Mouse (Mus musculus) hindbrain, postnatal 0 days (tissue): ENCODE measurements at regions not wholly inside any gene's neighbourhood (a gene's known extent, or its start where the extent isn't known, plus 50 kb on each side); places are given as distances from the start of the nearest gene placed in this dataset.

Source experiments
- ATAC-seq: fragments of 200-750 bp; cut with Nextera tagmentation; 2 replicates; pipeline ENCODE4 v1.8.0; 2017; ENCODE audit warnings: mild to moderate bottlenecking, moderate TSS enrichment, moderate library complexity
- DNase-seq: peaks from one replicate; pipeline ENCODE4 v3.0.0-alpha.2; 2015; ENCODE audit warnings: low spot score
- H3K27ac ChIP-seq: fragments of 300-500 bp; sonication (generic); 2 replicates; pipeline ENCODE4 v1.5.1; 2014; ENCODE audit warnings: mild to moderate bottlenecking
- H3K27me3 ChIP-seq: fragments of 300-500 bp; sonication (generic); 2 replicates; pipeline ENCODE4 v1.6.1; 2014; ENCODE audit warnings: low read length, mixed read lengths; ENCODE audit not compliant: insufficient read depth
- H3K36me3 ChIP-seq: fragments of 300-500 bp; sonication (generic); 2 replicates; pipeline ENCODE4 v1.6.1; 2014; ENCODE audit warnings: low read length, mixed read lengths; ENCODE audit not compliant: insufficient read depth
- H3K4me1 ChIP-seq: fragments of 300-500 bp; sonication (generic); 2 replicates; pipeline ENCODE4 v1.6.1; 2014; ENCODE audit warnings: antibody characterized with exemption, low read length, mixed read lengths; ENCODE audit not compliant: insufficient read depth
- H3K4me2 ChIP-seq: fragments of 300-500 bp; sonication (generic); 2 replicates; pipeline ENCODE4 v1.6.1; 2014; ENCODE audit warnings: low read depth, mild to moderate bottlenecking, low read length, moderate library complexity, mixed read lengths
- H3K4me3 ChIP-seq: fragments of 300-500 bp; sonication (generic); 2 replicates; pipeline ENCODE4 v1.5.1; 2014; ENCODE audit warnings: low read length
- H3K9ac ChIP-seq: fragments of 300-500 bp; sonication (generic); replicated peaks from 2 replicates; pipeline ENCODE4 v1.6.1; 2014; ENCODE audit warnings: mild to moderate bottlenecking, low read length, moderate library complexity, mixed read lengths
- H3K9me3 ChIP-seq: fragments of 300-500 bp; sonication (generic); 2 replicates; pipeline ENCODE4 v1.6.1; 2016; ENCODE audit warnings: low read length, mixed read lengths
- CTCF ChIP-seq: IDR thresholded peaks from 2 replicates; pipeline ENCODE4 v1.5.1; 2016; ENCODE audit warnings: antibody characterized with exemption, control low read depth, low read depth
- WGBS: fragments of 180-500 bp; shearing (Covaris S2); extraction: QIAGEN DNeasy Blood & Tissue Kit; methylation state at CpG from one replicate; pipeline ENCODE4 v1.1.7; 2014; 5-methylcytosine and 5-hydroxymethylcytosine counted together

DNA sequence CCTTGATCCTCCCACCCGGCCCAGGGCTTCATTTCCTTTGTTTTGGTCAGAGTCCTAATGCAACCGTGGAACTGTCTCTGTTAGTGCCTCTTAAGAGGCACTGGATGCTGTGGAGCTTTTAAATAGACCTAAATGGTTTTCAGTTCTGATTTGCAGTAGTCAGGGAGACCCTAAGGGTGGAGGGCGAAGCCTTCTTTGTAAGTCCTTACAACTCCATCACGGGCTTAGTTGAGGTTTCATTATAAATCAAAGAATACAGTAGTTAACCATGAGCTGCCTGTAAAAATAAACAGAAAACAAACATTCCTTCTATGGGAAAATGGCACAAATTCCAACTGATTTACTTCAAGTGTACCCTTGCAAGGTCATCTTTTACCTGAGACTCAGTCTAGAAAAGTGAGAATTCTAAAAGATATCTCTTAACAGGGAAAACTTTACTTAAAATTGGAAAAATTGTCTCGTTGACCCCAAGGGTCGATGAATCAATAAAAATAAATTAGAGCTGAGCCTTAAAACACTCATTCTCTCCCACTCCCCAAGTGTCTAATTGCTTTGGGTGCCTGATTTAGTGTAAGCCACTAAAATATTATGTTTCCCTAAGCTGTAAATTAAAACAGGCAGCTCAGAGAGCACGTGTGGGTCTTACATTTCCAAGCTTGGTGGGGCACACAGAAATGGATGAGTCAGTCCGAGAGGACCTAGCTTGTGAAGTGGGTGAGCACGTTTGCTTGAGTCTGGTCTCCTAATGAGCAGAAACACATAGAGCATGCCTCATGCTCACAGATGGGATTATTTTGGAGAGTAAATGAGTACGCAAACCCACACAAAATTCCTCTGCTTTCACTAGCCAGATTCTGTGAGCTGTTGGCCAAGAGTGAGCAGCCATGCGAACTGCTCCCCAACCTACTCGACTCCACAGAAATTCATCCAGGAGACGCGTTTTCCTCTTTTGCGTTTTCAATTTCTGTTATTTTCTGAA is 343.3 kb downstream of the Klf5 start:
- TF ChIP-seq CTCF: no peak
- no peak for ATAC-seq

DNA sequence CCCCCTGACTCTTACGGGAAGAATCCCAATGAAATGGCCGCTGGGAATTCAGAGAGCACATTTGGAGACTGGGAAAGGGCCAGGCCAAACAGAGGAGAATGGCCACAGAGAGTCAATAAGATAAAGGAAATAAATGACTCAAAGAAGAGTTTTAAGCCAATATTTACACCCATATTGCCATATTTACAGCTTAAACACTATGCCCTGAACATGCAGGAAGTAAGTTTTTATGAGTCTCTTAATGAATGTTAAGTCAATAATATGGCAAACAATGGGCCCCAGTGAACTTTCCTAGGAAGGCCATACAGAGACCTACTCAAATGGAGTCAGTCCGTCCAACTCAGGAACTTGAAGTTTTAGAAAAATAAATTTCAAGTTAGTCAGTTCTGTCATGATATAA is 347.8 kb downstream of the Klf5 start:
- no peak for ATAC-seq
- H3K4me1 ChIP-seq: no peaks in the 10 kb centered on the region
- no peak for DNase-seq
- WGBS: 82% methylated on average over 3 of the region's 3 CpGs
- no peak overlapping the region for H3K4me2 ChIP-seq
- no peaks in the 10 kb centered on the region for H3K36me3 ChIP-seq
- no peak overlapping the region for H3K4me3 ChIP-seq
- TF ChIP-seq CTCF: no peak
- H3K9ac ChIP-seq: no peak overlapping the region
- no peaks in the 10 kb centered on the region for H3K9me3 ChIP-seq
- no peaks in the 10 kb centered on the region for H3K27me3 ChIP-seq
- H3K27ac ChIP-seq: no peak overlapping the region

More for the DNA sequence above, 343.3 kb downstream of the Klf5 start:
- Histone ChIP-seq H3K4me3 (no peak overlapping the region), H3K9me3 (no peaks in the 10 kb centered on the region), H3K9ac (no peak overlapping the region), H3K27ac (no peak overlapping the region), H3K36me3 (no peaks in the 10 kb centered on the region), H3K4me1 (no peaks in the 10 kb centered on the region), H3K27me3 (no peaks in the 10 kb centered on the region), H3K4me2 (no peak overlapping the region)
- no peak for DNase-seq
- WGBS: 80% methylated on average over 15 of the region's 15 CpGs

DNA sequence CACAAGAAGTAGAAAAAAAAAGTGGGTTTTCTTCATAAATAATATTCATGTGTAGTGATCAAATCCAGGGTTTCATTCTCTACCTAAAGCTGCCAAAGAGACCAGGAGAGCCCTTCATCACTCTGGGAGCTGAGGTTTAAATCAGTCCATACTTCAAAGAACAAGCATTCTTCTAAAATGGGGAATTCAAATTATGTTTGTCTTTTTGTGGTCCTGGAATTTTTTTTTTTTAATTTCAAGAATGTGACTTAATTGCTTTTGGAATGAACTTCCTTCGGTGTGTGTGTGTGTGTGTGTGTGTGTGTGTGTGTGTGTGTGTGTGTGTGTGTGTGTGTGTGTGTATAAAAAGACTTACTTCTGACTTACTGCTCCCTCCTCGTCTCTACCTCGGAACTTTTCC is 375.9 kb downstream of the Klf5 start:
- Histone ChIP-seq H3K27ac (no peak overlapping the region), H3K9me3 (no peaks in the 10 kb centered on the region), H3K4me3 (no peak overlapping the region), H3K36me3 (no peaks in the 10 kb centered on the region), H3K9ac (no peak overlapping the region), H3K4me2 (no peak overlapping the region), H3K27me3 (no peaks in the 10 kb centered on the region), H3K4me1 (no peaks in the 10 kb centered on the region)
- DNase-seq (no peak), ATAC-seq (no peak)
- 74% methylated on average over 3 of the region's 3 CpGs for WGBS
- TF ChIP-seq CTCF: no peak

DNA sequence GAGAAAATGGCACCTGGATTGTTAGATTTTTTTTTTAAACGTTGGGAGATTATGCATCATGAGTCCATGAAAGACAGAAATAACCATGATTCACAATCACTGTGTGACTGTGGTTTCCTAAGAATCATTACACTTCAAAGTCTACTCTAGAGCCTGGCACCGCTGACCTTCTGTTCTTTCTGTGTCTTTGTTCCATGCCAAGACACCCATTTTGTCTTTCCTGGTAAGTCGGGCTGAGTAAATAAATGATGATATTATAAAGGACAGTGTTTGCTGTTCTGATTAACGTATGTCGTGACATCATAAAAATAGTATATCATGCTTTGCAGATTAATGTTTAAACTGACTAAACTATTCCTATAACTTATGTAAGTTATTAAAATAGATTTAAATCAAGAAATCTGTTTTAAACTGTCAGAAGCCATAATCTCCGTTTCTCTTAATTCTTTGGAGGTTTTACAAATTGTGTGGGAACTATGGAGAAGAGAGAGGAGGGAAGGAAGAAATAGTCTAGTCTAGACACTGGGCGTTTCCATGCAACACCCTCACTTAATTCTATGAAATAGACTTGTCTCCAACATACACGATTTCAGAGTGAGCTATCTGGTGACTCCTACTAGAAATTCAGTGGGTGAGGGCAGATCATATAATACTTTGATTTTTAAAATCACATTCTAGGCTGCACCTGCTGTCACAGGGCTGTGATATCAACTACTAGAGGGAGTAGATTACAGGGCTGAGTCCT is 388.7 kb downstream of the Klf5 start:
- ATAC-seq (no peak), DNase-seq (no peak)
- no peaks in the 10 kb centered on the region for H3K27me3 ChIP-seq
- H3K4me3 ChIP-seq: no peak overlapping the region
- H3K27ac ChIP-seq: no peak overlapping the region
- H3K4me2 ChIP-seq: no peak overlapping the region
- 91% methylated on average over 8 of the region's 8 CpGs for WGBS
- H3K36me3 ChIP-seq: no peaks in the 10 kb centered on the region
- H3K9me3 ChIP-seq: no peaks in the 10 kb centered on the region
- H3K9ac ChIP-seq: no peak overlapping the region
- no peaks in the 10 kb centered on the region for H3K4me1 ChIP-seq
- no peak for TF ChIP-seq CTCF

DNA sequence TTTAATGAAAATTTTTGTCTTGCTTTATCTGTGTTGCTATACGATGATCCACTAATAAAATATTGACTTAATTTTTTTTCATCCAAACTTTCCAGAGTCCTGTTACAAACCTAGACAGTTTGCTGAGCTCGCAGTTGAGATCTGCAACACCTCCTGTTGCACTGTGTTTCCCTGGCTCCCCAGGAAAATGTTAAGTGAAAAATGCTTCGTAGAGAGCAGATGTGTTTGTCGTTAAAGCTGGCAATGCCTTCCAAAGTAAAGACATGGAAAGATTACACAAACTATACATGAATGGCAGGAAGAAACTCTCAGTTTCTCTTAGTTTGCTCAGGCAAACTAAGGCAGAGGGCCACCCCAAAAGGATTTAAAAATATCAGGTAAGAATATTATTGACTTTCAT is 389.9 kb downstream of the Klf5 start:
- no peaks in the 10 kb centered on the region for H3K36me3 ChIP-seq
- TF ChIP-seq CTCF: no peak
- no peak overlapping the region for H3K4me2 ChIP-seq
- 77% methylated on average over 4 of the region's 4 CpGs for WGBS
- H3K4me1 ChIP-seq: no peaks in the 10 kb centered on the region
- no peak overlapping the region for H3K9ac ChIP-seq
- H3K27ac ChIP-seq: no peak overlapping the region
- ATAC-seq (no peak), DNase-seq (no peak)
- H3K9me3 ChIP-seq: no peaks in the 10 kb centered on the region
- H3K4me3 ChIP-seq: no peak overlapping the region
- no peaks in the 10 kb centered on the region for H3K27me3 ChIP-seq

DNA sequence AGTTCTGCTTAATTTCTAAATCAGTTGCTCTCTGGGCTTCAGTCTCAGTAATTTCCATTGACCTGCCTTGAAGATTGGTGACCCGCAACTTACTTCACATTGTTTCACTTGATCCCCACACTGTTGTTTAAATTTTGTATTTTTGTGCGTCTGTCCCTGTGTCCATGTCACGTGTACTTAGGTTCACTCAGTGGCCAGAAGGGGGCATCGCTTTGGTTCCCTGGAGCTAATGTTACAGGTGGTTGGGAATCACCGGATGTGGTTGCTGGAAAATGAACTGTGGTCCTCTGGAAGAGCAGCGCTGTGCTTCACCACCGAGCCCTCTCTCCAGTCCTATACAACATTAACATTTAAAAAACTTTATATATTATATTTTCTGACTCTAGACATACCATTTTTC is 397.8 kb downstream of the Klf5 start:
- Histone ChIP-seq H3K9ac (no peak overlapping the region), H3K27me3 (no peaks in the 10 kb centered on the region), H3K9me3 (no peaks in the 10 kb centered on the region), H3K36me3 (no peaks in the 10 kb centered on the region), H3K4me2 (no peak overlapping the region), H3K4me1 (no peaks in the 10 kb centered on the region), H3K4me3 (no peak overlapping the region), H3K27ac (no peak overlapping the region)
- ATAC-seq (no peak), DNase-seq (no peak)
- 91% methylated on average over 7 of the region's 7 CpGs for WGBS
- no peak for TF ChIP-seq CTCF

DNA sequence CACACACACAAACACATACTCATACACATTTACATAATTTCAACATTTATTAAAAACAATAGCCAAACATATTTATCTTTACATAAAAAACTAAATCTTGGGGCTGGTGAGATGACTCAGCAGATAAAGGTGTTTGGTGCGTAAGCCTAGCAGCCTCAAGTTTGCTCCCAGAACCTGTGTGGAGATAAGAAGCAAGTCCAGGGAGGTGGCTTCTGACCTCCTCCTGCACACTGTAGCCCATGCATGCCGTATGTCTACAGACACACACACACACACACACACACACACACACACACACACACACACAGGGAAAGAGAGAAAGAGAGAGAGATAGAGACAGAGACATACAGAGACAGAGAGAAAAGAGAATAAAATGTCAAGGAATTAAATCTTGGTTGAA is 401.1 kb downstream of the Klf5 start:
- H3K9me3 ChIP-seq: no peaks in the 10 kb centered on the region
- H3K36me3 ChIP-seq: no peaks in the 10 kb centered on the region
- no peak overlapping the region for H3K27ac ChIP-seq
- no peak overlapping the region for H3K4me2 ChIP-seq
- no peak for DNase-seq
- ATAC-seq: no peak
- no peaks in the 10 kb centered on the region for H3K27me3 ChIP-seq
- no peak overlapping the region for H3K4me3 ChIP-seq
- no peak for TF ChIP-seq CTCF
- H3K4me1 ChIP-seq: no peaks in the 10 kb centered on the region
- 87% methylated on average over 2 of the region's 2 CpGs for WGBS
- no peak overlapping the region for H3K9ac ChIP-seq
